Mouse (Mus musculus): Measurements from ENCODE around the gene C1rb. TPM values are rescaled to one million over a fixed set of nuclear protein-coding genes. Genes with fewer than 3 reads are reported as not detected.
A peak's percentile ranks its signal among the peaks of the same experiment; 100 is the strongest.
"Not testable (repeated sequence)": the region's sequence is repeated elsewhere in the genome, so short reads cannot be mapped to it uniquely, and the experiment has no call there.

Gene C1rb
- polyA plus RNA-seq (2014; fragmentation: Nextera tagmentation; extraction: Ambion mirVana), result not detected in 2 replicates

DNA sequence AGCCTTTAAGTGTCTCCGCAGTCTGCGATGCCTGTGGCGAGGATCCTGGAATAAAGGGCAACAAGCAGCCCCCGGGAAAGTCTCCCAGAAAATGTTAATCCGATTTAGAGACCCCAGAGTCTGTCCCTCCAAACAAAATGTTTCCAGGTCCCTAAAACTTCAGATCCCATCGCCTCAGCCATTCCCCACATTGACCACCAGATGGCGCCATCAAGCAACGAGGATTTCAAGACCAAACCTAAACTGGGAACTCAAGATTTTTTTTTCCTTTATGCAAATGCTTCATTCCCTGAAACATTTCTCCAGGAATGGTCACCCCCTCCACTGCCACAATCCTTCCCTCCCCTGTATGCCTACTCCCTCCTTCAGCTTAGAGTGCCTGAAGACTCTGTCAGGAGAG, at the start of gene C1rb:
Gene C1rb, plus strand, starts transcription at position 269 of the 400 bp plus-strand sequence.
- no peaks in the 10 kb centered on the region for H3K27me3 ChIP-seq (ENCODE audit: control insufficient read depth, insufficient read depth, low read length)
- H3K4me2 ChIP-seq (replicated peaks), result no peak within 1 kb of the TSS
- H3K27ac ChIP-seq, result no peak within 1 kb of the TSS
- H3K36me3 ChIP-seq (replicated peaks; ENCODE audit: control insufficient read depth, insufficient read depth), result no peaks in the 10 kb centered on the region
- no peak within 1 kb of the TSS for H3K4me3 ChIP-seq (replicated peaks; ENCODE audit: low read length)
- DNase-seq (ENCODE audit: low spot score) (peak; percentile 79), ATAC-seq (ENCODE audit: low FRiP score) (no peak)
- no peak within 1 kb of the TSS for H3K9ac ChIP-seq
- H3K4me1 ChIP-seq (replicated peaks; ENCODE audit: control insufficient read depth, insufficient read depth, low read length), result no peaks in the 10 kb centered on the region
- 5% methylated on average over 8 of the region's 8 CpGs for WGBS
- H3K9me3 ChIP-seq (ENCODE audit: control insufficient read depth, low read length), result no peaks in the 10 kb centered on the region

DNA sequence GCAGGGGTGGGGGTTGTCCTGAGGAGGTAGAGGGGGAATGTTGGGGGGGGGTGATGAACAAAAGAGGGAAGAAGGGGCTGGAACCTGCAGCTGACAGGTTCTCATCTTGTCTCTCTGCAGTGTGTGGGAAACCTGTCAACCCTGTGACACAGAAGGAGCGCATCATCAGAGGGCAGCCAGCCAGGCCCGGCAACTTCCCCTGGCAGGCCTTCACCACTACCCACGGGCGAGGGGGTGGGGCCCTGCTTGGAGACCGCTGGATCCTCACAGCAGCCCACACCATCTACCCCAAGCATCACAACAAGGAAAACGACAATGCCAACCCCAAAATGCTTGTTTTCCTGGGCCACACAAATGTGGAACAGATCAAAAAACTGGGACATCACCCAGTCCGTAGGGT, 48.0 kb upstream of the C1rb start:
- not testable (repeated sequence) for ATAC-seq (ENCODE audit: low FRiP score); H3K9ac ChIP-seq; H3K4me3 ChIP-seq (replicated peaks; ENCODE audit: low read length); H3K4me2 ChIP-seq (replicated peaks); H3K9me3 ChIP-seq (ENCODE audit: control insufficient read depth, low read length); H3K4me1 ChIP-seq (replicated peaks; ENCODE audit: control insufficient read depth, insufficient read depth, low read length); H3K27ac ChIP-seq; H3K27me3 ChIP-seq (ENCODE audit: control insufficient read depth, insufficient read depth, low read length); DNase-seq (ENCODE audit: low spot score); H3K36me3 ChIP-seq (replicated peaks; ENCODE audit: control insufficient read depth, insufficient read depth)
- 72% methylated on average over 7 of the region's 7 CpGs for WGBS

DNA sequence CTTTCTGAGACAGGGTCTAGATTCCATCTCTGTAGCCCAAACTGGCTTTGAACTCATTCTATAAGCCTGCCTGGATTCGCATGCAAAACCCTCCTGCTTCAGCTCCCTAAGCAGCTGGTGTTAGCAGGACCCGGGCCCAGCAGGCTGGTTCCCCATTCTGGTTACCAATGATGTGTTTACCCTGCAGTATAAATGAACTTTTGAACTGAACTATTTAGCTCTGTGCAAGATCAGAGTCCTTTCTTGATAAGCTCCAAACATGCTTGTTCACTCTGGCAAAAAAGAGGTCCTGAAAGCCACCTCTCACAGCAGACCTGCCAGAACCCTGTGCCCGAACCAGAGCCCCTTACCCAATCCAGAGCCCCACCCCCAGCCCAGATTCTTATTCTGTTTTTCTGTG, 42.2 kb upstream of the C1rb start:
- no peaks in the 10 kb centered on the region for H3K27me3 ChIP-seq (ENCODE audit: control insufficient read depth, insufficient read depth, low read length)
- no peaks in the 10 kb centered on the region for H3K9me3 ChIP-seq (ENCODE audit: control insufficient read depth, low read length)
- H3K4me2 ChIP-seq (replicated peaks), result no peak overlapping the region
- DNase-seq (ENCODE audit: low spot score), result no peak
- ATAC-seq (ENCODE audit: low FRiP score), result no peak
- H3K4me3 ChIP-seq (replicated peaks; ENCODE audit: low read length), result no peak overlapping the region
- no peak overlapping the region for H3K27ac ChIP-seq
- WGBS, result 87% methylated on average over 3 of the region's 3 CpGs
- H3K9ac ChIP-seq, result no peak overlapping the region
- no peaks in the 10 kb centered on the region for H3K4me1 ChIP-seq (replicated peaks; ENCODE audit: control insufficient read depth, insufficient read depth, low read length)
- no peaks in the 10 kb centered on the region for H3K36me3 ChIP-seq (replicated peaks; ENCODE audit: control insufficient read depth, insufficient read depth)

DNA sequence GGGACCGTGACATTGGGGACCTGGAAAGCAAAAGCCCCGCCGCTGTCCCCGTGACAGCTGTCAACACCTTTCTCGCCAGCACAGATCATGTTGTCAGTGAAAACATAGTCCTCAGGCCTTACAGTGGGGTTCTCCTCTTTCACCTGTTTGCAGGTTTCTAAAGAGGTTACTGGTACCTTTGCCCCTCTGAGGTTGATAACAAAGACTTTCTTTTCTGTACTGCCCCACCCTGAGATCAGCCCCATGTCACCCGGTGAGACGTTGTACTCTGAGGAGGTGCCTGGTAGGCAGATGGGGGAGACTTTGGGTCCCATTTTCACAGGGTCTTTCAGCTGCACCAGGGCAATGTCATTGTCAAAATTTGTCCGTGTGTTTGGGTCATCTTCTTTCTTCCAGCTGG, 39.0 kb upstream of the C1rb start:
- Histone ChIP-seq H3K9me3 (ENCODE audit: control insufficient read depth, low read length) (no peaks in the 10 kb centered on the region), H3K4me3 (replicated peaks; ENCODE audit: low read length) (no peak overlapping the region), H3K27ac (no peak overlapping the region), H3K4me2 (replicated peaks) (no peak overlapping the region), H3K27me3 (ENCODE audit: control insufficient read depth, insufficient read depth, low read length) (no peaks in the 10 kb centered on the region), H3K9ac (no peak overlapping the region), H3K36me3 (replicated peaks; ENCODE audit: control insufficient read depth, insufficient read depth) (no peaks in the 10 kb centered on the region), H3K4me1 (replicated peaks; ENCODE audit: control insufficient read depth, insufficient read depth, low read length) (no peaks in the 10 kb centered on the region)
- ATAC-seq (ENCODE audit: low FRiP score) (no peak), DNase-seq (ENCODE audit: low spot score) (no peak)
- 88% methylated on average over 8 of the region's 8 CpGs for WGBS

DNA sequence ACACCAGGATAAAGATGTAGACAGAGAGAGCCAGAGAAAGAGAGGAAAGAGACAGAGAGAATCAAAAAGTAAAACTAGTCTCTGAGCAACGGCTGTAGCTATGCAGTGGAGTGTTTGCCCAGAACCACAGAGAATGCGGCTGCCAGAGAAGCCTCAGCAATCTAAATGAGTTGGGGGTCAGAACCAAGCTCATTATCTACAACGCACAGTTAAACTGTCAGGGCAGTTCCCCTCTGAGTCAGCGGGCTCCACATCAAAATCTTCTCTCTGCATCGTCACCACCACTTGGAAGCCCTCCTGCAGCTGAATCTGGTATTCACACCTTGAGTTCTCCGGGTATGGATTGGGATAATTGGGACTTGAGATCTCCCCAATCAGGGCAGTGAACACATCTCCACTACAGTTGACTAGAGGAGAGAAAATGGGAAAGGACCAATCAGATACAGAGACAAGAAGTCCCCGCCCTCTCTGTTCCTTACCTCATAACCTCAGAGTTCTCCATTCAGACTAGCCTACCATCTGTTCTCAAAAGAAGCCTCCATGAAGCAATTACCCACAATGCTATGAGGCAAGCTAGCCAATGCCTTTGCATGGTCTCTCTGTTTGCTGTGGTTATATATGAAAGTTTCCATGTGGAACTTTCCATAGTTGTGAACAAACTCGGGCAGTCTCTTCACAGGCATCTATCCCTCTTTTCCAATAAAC, 33.8 kb upstream of the C1rb start:
- not testable (repeated sequence) for H3K36me3 ChIP-seq (replicated peaks; ENCODE audit: control insufficient read depth, insufficient read depth); H3K9ac ChIP-seq; H3K27ac ChIP-seq; DNase-seq (ENCODE audit: low spot score); H3K27me3 ChIP-seq (ENCODE audit: control insufficient read depth, insufficient read depth, low read length); H3K4me1 ChIP-seq (replicated peaks; ENCODE audit: control insufficient read depth, insufficient read depth, low read length); H3K4me3 ChIP-seq (replicated peaks; ENCODE audit: low read length); H3K9me3 ChIP-seq (ENCODE audit: control insufficient read depth, low read length); ATAC-seq (ENCODE audit: low FRiP score); H3K4me2 ChIP-seq (replicated peaks)
- 83% methylated on average over 8 of the region's 8 CpGs for WGBS

GRCm38 (mm10) chr6:124541176-124541575, 28.9 kb upstream of the C1rb start:
- ATAC-seq (ENCODE audit: low FRiP score); H3K4me1 ChIP-seq (replicated peaks; ENCODE audit: control insufficient read depth, insufficient read depth, low read length); H3K36me3 ChIP-seq (replicated peaks; ENCODE audit: control insufficient read depth, insufficient read depth); DNase-seq (ENCODE audit: low spot score); H3K4me3 ChIP-seq (replicated peaks; ENCODE audit: low read length); H3K9me3 ChIP-seq (ENCODE audit: control insufficient read depth, low read length); H3K9ac ChIP-seq; H3K4me2 ChIP-seq (replicated peaks); H3K27me3 ChIP-seq (ENCODE audit: control insufficient read depth, insufficient read depth, low read length); H3K27ac ChIP-seq: not testable (repeated sequence)
- WGBS, result 94% methylated on average over 2 of the region's 2 CpGs

GRCm38 (mm10) chr6:124542284-124542683, 27.8 kb upstream of the C1rb start, which contains the start of gene C1s1:
Gene C1s1 (minus strand): TSS chr6:124542359.
- DNase-seq (ENCODE audit: low spot score), result peak; percentile 36
- not testable (repeated sequence) for H3K9me3 ChIP-seq (ENCODE audit: control insufficient read depth, low read length); H3K9ac ChIP-seq; H3K36me3 ChIP-seq (replicated peaks; ENCODE audit: control insufficient read depth, insufficient read depth); ATAC-seq (ENCODE audit: low FRiP score); H3K27ac ChIP-seq; H3K4me1 ChIP-seq (replicated peaks; ENCODE audit: control insufficient read depth, insufficient read depth, low read length); H3K4me2 ChIP-seq (replicated peaks); H3K4me3 ChIP-seq (replicated peaks; ENCODE audit: low read length); H3K27me3 ChIP-seq (ENCODE audit: control insufficient read depth, insufficient read depth, low read length)
- 13% methylated on average over 1 of the region's 1 CpGs for WGBS

DNA sequence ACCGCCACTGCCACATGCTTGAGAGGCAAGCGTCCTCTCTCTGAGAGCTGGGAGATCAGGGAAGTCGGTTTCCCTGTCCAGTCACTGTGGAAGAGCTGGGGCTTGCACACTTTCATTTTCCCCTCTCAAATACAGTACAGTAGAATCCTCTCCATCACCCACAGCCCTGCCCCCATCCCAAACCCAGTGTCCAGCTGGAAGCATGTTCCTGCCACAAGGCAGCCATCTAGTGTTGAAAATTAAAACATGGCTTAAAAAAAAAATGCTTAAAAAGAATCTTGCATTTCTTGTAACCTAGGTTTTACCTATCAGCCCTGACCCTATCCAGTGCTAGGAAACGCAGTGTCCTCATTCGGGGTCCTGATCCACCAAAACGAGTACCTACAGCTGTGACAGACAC, 25.6 kb upstream of the C1rb start:
- Histone ChIP-seq H3K4me3 (replicated peaks; ENCODE audit: low read length) (no peak overlapping the region), H3K4me2 (replicated peaks) (no peak overlapping the region), H3K4me1 (replicated peaks; ENCODE audit: control insufficient read depth, insufficient read depth, low read length) (no peaks in the 10 kb centered on the region), H3K36me3 (replicated peaks; ENCODE audit: control insufficient read depth, insufficient read depth) (no peaks in the 10 kb centered on the region), H3K9me3 (ENCODE audit: control insufficient read depth, low read length) (no peaks in the 10 kb centered on the region), H3K27me3 (ENCODE audit: control insufficient read depth, insufficient read depth, low read length) (no peaks in the 10 kb centered on the region), H3K9ac (no peak overlapping the region), H3K27ac (no peak overlapping the region)
- DNase-seq (ENCODE audit: low spot score) (no peak), ATAC-seq (ENCODE audit: low FRiP score) (no peak)
- WGBS, result 93% methylated on average over 5 of the region's 6 CpGs

DNA sequence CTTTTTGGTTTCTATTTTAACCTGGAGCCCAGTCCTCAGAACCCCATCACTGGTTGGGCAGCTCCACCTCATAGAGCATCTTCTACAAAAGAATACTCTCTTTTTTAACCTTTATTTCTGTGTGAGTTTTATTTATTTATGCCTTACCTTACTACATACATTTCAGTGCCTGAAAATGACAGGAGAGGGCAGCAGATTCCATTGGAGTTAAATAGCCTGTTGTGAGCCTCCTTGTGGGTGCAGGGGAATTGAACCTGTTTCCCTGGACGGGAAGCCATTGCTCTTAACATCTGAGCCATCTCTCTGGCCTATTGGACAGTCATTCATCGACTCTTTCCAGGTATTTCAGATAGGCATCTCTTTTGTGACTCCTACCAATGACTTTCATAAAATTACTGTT, 24.7 kb upstream of the C1rb start:
- 89% methylated on average over 2 of the region's 2 CpGs for WGBS
- Histone ChIP-seq H3K9me3 (ENCODE audit: control insufficient read depth, low read length) (0 out of 2 replicates have a peak, but pooled peaks cover 2% of the 10 kb centered on the region), H3K9ac (no peak overlapping the region), H3K4me2 (replicated peaks) (no peak overlapping the region), H3K27me3 (ENCODE audit: control insufficient read depth, insufficient read depth, low read length) (no peaks in the 10 kb centered on the region), H3K4me3 (replicated peaks; ENCODE audit: low read length) (no peak overlapping the region), H3K36me3 (replicated peaks; ENCODE audit: control insufficient read depth, insufficient read depth) (no peaks in the 10 kb centered on the region), H3K27ac (no peak overlapping the region), H3K4me1 (replicated peaks; ENCODE audit: control insufficient read depth, insufficient read depth, low read length) (no peaks in the 10 kb centered on the region)
- no peak for ATAC-seq (ENCODE audit: low FRiP score)
- no peak for DNase-seq (ENCODE audit: low spot score)

DNA sequence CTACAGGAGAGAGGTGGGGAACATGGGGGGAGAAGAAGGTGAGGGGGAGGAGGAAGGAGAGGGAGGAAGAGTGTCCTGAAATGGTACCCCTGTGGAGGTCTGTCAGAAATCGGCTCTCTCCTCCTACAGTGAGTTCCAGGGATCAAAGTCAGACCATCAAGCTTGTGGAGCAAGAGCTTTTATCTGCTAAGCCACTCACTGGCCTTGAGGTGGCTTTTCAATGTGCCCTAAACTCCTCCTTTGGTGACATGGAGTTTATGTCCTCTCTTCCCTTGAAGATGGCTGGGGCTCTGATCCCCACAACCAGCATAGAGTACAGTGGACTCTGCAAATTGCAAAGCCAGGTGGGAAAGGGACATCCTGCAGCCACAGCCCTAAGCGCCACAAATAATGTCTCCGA, 22.1 kb upstream of the C1rb start:
- H3K4me2 ChIP-seq (replicated peaks); H3K9ac ChIP-seq; DNase-seq (ENCODE audit: low spot score); H3K9me3 ChIP-seq (ENCODE audit: control insufficient read depth, low read length); H3K27me3 ChIP-seq (ENCODE audit: control insufficient read depth, insufficient read depth, low read length); H3K36me3 ChIP-seq (replicated peaks; ENCODE audit: control insufficient read depth, insufficient read depth); H3K27ac ChIP-seq; H3K4me3 ChIP-seq (replicated peaks; ENCODE audit: low read length); H3K4me1 ChIP-seq (replicated peaks; ENCODE audit: control insufficient read depth, insufficient read depth, low read length); ATAC-seq (ENCODE audit: low FRiP score): not testable (repeated sequence)
- 97% methylated on average over 2 of the region's 3 CpGs for WGBS

Data from hindbrain, embryonic 14.5 days (tissue).